Mouse (Mus musculus) adrenal gland, postnatal 4 days (tissue): Measurements from ENCODE around the gene Gm21983. TPM values are rescaled to one million over a fixed set of nuclear protein-coding genes. Genes with fewer than 3 reads are reported as not detected.
A peak's percentile ranks its signal among the peaks of the same experiment; 100 is the strongest.

ENCODE experiments used
- DNase-seq, 2 experiments: peaks; one replicate each; pipeline ENCODE4 v3.0.0; 2021 to 2022; ENCODE audit warnings: low spot score in 2 of 2, mixed read lengths in 2 of 2
- total RNA-seq, 2 experiments: library from RNA; stranded (reverse); gene quantifications; 2 replicates each; pipeline ENCODE4 v1.2.3; 2021

The Gm21983 gene
- total RNA-seq, 2 experiments from 2014 or later, result not detected

- DNase-seq, result no peak
Measured at GRCm38 (mm10) chr7:27161744-27162143, 19.1 kb downstream of the Gm21983 start.

- no peak for DNase-seq
Measured at GRCm38 (mm10) chr7:27160921-27161320, 20.0 kb downstream of the Gm21983 start.

- DNase-seq, result peak; percentile 68 to 73
Measured at GRCm38 (mm10) chr7:27159882-27160281, 21.0 kb downstream of the Gm21983 start.

GRCm38 (mm10) chr7:27159256-27159655 is 21.6 kb downstream of the Gm21983 start:
- no peak for DNase-seq

GRCm38 (mm10) chr7:27158171-27158570 is 22.7 kb downstream of the Gm21983 start:
- no peak for DNase-seq

- DNase-seq, result no peak
Measured at GRCm38 (mm10) chr7:27156005-27156404, 24.9 kb downstream of the Gm21983 start.

- no peak for DNase-seq
Measured at GRCm38 (mm10) chr7:27153205-27153764, 27.6 kb downstream of the Gm21983 start, which contains the start of gene Cyp2t4. TSS of gene Cyp2t4 (plus strand) at chr7:27153714.

GRCm38 (mm10) chr7:27136410-27136996 is 44.4 kb downstream of the Gm21983 start:
- no peak for DNase-seq

- DNase-seq, result no peak
Measured at GRCm38 (mm10) chr7:27133757-27134156, 47.1 kb downstream of the Gm21983 start.

- DNase-seq, result no peak
Measured at GRCm38 (mm10) chr7:27133156-27133555, 47.7 kb downstream of the Gm21983 start.

GRCm38 (mm10) chr7:27132588-27132987 is 48.3 kb downstream of the Gm21983 start:
- DNase-seq, result no peak

GRCm38 (mm10) chr7:27131387-27131786 is 49.5 kb downstream of the Gm21983 start:
- DNase-seq, result no peak

GRCm38 (mm10) chr7:27130521-27131370 is 50.1 kb downstream of the Gm21983 start:
- DNase-seq, result no peak

- DNase-seq, result no peak
Measured at GRCm38 (mm10) chr7:27129811-27130210, 51.1 kb downstream of the Gm21983 start.

GRCm38 (mm10) chr7:27128946-27129345 is 51.9 kb downstream of the Gm21983 start:
- no peak for DNase-seq

- DNase-seq, result no peak
Measured at GRCm38 (mm10) chr7:27128162-27128561, 52.7 kb downstream of the Gm21983 start.

GRCm38 (mm10) chr7:27124969-27125368 is 55.9 kb downstream of the Gm21983 start:
- DNase-seq, result no peak

- no peak for DNase-seq
Measured at GRCm38 (mm10) chr7:27124305-27124832, 56.5 kb downstream of the Gm21983 start.

- no peak for DNase-seq
Measured at GRCm38 (mm10) chr7:27119676-27120075, 61.2 kb downstream of the Gm21983 start, which contains the start of gene Cyp2f2. TSS of gene Cyp2f2 (plus strand) at chr7:27119909.
